Mouse (Mus musculus) c-Kit-positive CD71-positive TER-119-negative erythroid progenitor cells, embryonic 14.5 days (primary cell): ENCODE measurements around the gene Ahdc1.

Experiments used
- DNase-seq: peaks from one replicate; pipeline ENCODE4 v3.0.0-alpha.2; 2013; ENCODE audit warnings: low read depth

Ahdc1 gene

GRCm38 (mm10) chr4:133039116-133039819 lies 28.2 kb downstream of the Ahdc1 start:
- DNase-seq, result no peak

GRCm38 (mm10) chr4:133039832-133040231 lies 28.8 kb downstream of the Ahdc1 start:
- DNase-seq, result no peak

GRCm38 (mm10) chr4:133040241-133040904 lies 29.3 kb downstream of the Ahdc1 start:
- DNase-seq, result no peak

GRCm38 (mm10) chr4:133042244-133042643 lies 31.2 kb downstream of the Ahdc1 start:
- DNase-seq, result no peak

GRCm38 (mm10) chr4:133042651-133043635 lies 31.9 kb downstream of the Ahdc1 start:
- no peak for DNase-seq

- DNase-seq, result no peak
These were observed 33.0 kb downstream of the Ahdc1 start for GRCm38 (mm10) chr4:133043798-133044646.

GRCm38 (mm10) chr4:133044647-133045094 lies 33.6 kb downstream of the Ahdc1 start:
- no peak for DNase-seq

GRCm38 (mm10) chr4:133045771-133046474 lies 34.9 kb downstream of the Ahdc1 start:
- no peak for DNase-seq

GRCm38 (mm10) chr4:133046691-133047352 lies 35.8 kb downstream of the Ahdc1 start:
- no peak for DNase-seq

GRCm38 (mm10) chr4:133047353-133048105 lies 36.5 kb downstream of the Ahdc1 start:
- DNase-seq, result no peak

GRCm38 (mm10) chr4:133049071-133049920 lies 38.2 kb downstream of the Ahdc1 start:
- DNase-seq, result no peak

GRCm38 (mm10) chr4:133050196-133050836 lies 39.3 kb downstream of the Ahdc1 start:
- DNase-seq, result no peak

GRCm38 (mm10) chr4:133050837-133051549 lies 39.9 kb downstream of the Ahdc1 start:
- DNase-seq, result no peak

GRCm38 (mm10) chr4:133051550-133051865 lies 40.4 kb downstream of the Ahdc1 start:
- no peak for DNase-seq

GRCm38 (mm10) chr4:133052029-133052745 lies 41.1 kb downstream of the Ahdc1 start:
- DNase-seq, result no peak

GRCm38 (mm10) chr4:133052995-133053572 lies 42.0 kb downstream of the Ahdc1 start:
- DNase-seq, result no peak
